Mouse (Mus musculus) adipocyte (in vitro differentiated cells): Measurements from ENCODE around the gene Dnah8.
"Not testable (repeated sequence)": the region's sequence is repeated elsewhere in the genome, so short reads cannot be mapped to it uniquely, and the experiment has no call there.

Source experiments
- DNase-seq: peaks from one replicate; pipeline ENCODE4 v3.0.0-alpha.2; 2016; ENCODE audit warnings: low spot score

Gene Dnah8

GRCm38 (mm10) chr17:30609305-30609979 lies 14.7 kb upstream of the Dnah8 start:
- DNase-seq = peak; percentile 33

GRCm38 (mm10) chr17:30609980-30610307 lies 14.2 kb upstream of the Dnah8 start:
- no peak for DNase-seq

- no peak for DNase-seq
These were observed 13.4 kb upstream of the Dnah8 start for GRCm38 (mm10) chr17:30610739-30611138.

- no peak for DNase-seq
These were observed 12.7 kb upstream of the Dnah8 start for GRCm38 (mm10) chr17:30611221-30612074.

GRCm38 (mm10) chr17:30612075-30612859 lies 11.9 kb upstream of the Dnah8 start:
- DNase-seq = peak; percentile 99

- no peak for DNase-seq
These were observed 10.8 kb upstream of the Dnah8 start for GRCm38 (mm10) chr17:30613350-30613749.

- no peak for DNase-seq
These were observed 8.0 kb upstream of the Dnah8 start for GRCm38 (mm10) chr17:30616203-30616602.

GRCm38 (mm10) chr17:30618136-30618891 lies 5.8 kb upstream of the Dnah8 start:
- DNase-seq = no peak

GRCm38 (mm10) chr17:30619153-30619552 lies 5.0 kb upstream of the Dnah8 start:
- DNase-seq = no peak

- no peak for DNase-seq
These were observed 3.6 kb upstream of the Dnah8 start for GRCm38 (mm10) chr17:30620548-30620947.

- no peak for DNase-seq
These were observed 2.7 kb upstream of the Dnah8 start for GRCm38 (mm10) chr17:30621450-30621849.

- DNase-seq = no peak
These were observed 954 bp upstream of the Dnah8 start for GRCm38 (mm10) chr17:30623200-30623599.

- DNase-seq = not testable (repeated sequence)
These were observed 2.6 kb downstream of the Dnah8 start, which contains the start of gene Glo1 for GRCm38 (mm10) chr17:30626719-30627118. Glo1 (minus strand) TSS chr17:30626871.

- DNase-seq = no peak
These were observed 11.2 kb downstream of the Dnah8 start for GRCm38 (mm10) chr17:30635367-30635766.

- DNase-seq = no peak
These were observed 13.6 kb downstream of the Dnah8 start for GRCm38 (mm10) chr17:30637714-30638113.

- DNase-seq = no peak
These were observed 14.8 kb downstream of the Dnah8 start for GRCm38 (mm10) chr17:30638996-30639395.

- no peak for DNase-seq
These were observed 16.7 kb downstream of the Dnah8 start for GRCm38 (mm10) chr17:30640896-30641295.

- no peak for DNase-seq
These were observed 24.6 kb downstream of the Dnah8 start for GRCm38 (mm10) chr17:30648770-30649169.

GRCm38 (mm10) chr17:30653010-30653409 lies 28.9 kb downstream of the Dnah8 start:
- no peak for DNase-seq

GRCm38 (mm10) chr17:30657530-30658151 lies 33.5 kb downstream of the Dnah8 start:
- DNase-seq = no peak

- no peak for DNase-seq
These were observed 34.0 kb downstream of the Dnah8 start for GRCm38 (mm10) chr17:30658152-30658544.
